Mouse (Mus musculus): ENCODE measurements around the gene Ntrk2.

The Ntrk2 gene

DNA sequence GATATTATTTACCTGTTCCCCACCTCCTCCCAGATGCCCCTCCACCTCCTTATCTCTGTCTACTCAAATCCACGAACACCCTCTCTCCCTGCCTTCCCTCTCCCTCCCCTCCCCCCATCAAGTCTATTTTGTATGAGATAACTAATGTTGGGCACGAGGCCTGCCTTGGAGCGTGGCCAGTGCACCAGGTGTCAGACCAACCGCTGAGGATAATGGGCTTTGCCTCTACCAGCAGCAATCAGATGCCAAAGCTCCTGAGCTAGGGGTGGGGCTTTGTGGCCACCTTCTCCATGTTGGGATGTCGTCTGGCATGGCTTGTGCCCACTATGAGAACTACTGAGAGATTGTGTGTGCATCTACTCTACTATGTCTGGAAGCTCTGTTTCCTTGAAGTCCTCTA, 161.8 kb downstream of the Ntrk2 start:
- no peak for DNase-seq (ENCODE audit: low spot score)

DNA sequence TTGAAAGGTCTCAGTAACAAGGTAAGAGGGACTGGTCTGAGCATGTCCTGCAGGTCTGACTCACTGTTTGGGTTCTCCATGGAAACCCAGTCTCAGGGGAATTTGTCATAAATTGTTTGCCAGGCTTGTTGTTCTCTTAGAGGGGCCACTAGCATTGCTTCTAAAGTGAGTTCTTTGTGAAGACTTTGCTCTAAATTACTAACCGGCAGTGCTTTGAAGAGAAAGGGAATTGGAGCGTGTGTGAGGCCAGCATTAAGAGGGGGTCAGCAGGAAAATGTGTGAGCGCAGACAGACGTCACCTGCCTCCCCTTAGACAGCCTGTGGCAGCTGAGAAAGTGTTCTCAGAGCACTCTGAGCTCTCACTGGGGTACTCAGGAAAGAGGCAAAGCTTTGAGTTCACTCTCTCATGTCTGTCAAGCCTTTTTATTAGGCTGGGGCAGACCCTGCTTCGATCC, 165.1 kb downstream of the Ntrk2 start:
- no peak for DNase-seq (ENCODE audit: low spot score)

DNA sequence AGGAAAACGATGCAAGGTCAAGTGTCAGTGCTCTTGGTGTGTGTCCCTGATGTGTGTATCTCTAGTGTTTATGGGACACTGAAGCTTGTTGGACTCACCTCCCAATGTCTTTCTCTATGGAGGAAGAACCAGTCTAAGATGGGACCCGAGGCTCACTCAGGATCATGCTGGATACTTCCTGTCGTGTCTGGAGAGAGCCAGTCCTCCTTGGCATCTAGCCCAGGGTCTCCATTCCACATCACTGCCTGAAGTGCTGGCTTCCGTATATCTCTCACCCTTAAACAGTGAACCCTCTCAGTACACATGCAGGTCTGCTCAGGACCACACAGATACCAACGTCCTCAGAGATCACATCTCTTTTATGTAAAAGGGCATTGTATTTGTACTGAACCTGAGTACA, 166.1 kb downstream of the Ntrk2 start:
- no peak for DNase-seq (ENCODE audit: low spot score)

DNA sequence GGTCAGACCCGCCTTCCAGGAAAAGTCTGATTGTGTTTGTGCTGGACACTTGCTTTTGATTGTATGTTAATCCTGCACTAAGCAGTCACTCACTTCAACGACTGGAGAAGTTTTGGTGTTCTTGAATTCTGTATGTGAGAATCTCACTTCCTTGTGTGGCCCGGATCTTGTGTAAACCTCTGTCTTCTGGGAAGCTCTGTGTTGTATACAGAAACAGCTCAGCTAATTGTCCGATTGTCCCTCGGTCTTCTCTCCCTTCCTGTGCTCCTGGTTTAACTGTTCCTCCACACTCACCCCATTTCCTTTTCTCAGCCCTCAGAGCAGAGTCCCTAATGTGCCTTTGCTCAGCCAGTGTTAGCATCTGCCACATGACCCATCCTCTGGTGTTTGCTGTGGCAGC, 190.1 kb downstream of the Ntrk2 start:
- DNase-seq (ENCODE audit: low spot score): no peak

DNA sequence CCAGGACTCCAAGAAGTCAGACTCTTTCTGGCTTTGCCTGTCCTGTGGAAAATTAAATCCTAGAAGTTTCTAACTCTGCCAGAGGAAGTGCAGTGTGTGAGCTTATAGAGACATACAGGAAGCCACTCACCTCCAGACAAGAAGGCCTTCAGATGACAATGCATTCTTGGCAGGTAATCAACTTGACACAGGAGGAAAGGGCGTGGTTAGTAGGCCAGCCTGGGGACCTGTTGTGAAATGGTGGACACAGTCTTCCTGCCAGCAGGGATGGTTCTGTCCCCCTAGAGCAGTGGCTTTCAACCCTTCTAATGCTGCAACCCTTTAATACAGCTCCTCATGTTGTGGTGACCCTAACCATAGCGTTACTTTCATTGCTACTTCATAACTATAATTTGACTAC, 191.4 kb downstream of the Ntrk2 start:
- DNase-seq (ENCODE audit: low spot score): no peak

- DNase-seq (ENCODE audit: low spot score): no peak
Measured at GRCm38 (mm10) chr13:58999373-59000053, 193.1 kb downstream of the Ntrk2 start.

- no peak for DNase-seq (ENCODE audit: low spot score)
Measured at GRCm38 (mm10) chr13:59002943-59003806, 196.8 kb downstream of the Ntrk2 start.

DNA sequence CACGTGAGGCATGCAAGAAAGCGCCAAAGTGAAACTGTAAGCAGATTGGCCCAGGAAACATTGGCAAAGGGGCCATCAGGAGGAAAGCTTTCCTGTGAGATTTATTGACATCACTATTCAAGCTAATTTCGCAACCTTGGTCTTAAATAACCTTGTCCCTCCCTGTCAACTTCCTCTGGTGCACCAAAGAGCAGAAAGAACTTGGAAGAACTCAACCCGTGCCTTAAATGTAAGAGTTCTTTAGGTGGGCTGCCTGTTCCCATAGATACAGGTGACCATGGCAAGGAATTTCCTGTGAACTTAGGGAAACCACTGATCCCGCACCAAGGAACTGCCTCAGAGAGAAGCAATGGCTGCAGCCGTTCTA, 197.4 kb downstream of the Ntrk2 start:
- DNase-seq (ENCODE audit: low spot score): no peak

GRCm38 (mm10) chr13:59004579-59004978, 198.2 kb downstream of the Ntrk2 start:
- no peak for DNase-seq (ENCODE audit: low spot score)

GRCm38 (mm10) chr13:59009855-59010254, 203.5 kb downstream of the Ntrk2 start:
- no peak for DNase-seq (ENCODE audit: low spot score)

GRCm38 (mm10) chr13:59010893-59011529, 204.6 kb downstream of the Ntrk2 start:
- DNase-seq (ENCODE audit: low spot score): no peak

DNA sequence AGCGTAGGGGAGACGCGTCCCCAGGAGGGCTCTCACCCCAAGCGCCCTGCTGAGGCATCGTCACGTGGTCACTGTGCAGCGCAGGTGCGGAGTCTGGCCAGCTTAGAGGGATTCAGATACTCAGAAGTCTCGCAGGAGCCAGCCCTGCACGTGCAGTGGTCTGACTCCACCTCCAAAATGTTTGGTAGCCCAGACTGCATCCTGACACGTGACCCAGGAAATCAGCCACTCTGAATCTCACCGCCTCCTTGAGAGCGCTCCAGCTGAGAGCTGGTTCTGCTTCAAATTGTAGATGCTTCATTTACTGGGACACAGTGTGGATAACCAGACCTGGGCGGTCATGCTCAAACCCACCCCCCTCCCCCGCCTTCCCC, 205.1 kb downstream of the Ntrk2 start:
- DNase-seq (ENCODE audit: low spot score): peak; percentile 69

DNA sequence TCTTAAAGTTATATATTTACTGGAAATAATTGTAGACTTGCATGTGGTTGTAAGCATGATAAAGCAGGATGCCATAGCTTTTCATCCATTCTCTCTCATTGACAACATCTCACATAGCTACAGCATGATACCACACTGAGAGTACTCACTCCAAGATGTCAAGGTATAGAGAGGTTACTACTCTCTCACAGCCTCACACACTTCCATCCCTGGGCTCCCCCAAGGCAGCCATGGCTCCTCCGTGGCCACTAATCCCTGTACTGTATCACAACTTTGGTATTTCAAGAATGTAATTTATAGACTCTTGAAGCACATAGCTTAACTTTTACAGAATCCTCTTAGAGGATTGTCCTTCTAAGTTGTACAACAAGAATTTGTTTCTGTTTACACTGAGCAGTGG, 209.0 kb downstream of the Ntrk2 start:
- DNase-seq (ENCODE audit: low spot score): no peak

DNA sequence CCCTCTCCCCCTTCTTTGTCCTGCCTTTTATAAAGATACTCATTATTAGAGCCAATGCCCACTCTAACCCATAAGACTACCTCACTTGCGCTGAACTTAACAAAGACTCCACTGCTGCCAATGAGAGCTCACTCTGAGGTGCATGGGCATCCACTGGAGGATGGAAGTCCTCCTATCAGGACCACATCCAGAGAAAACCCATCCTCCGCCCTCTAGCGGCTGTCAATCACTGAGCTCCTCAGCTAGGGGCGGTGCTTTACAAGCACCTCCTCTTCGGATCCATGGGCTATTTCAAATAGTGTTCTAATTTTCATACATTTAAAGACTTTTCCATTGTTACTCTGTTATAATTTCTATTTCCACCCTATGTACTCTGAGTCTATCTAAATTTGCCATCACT, 210.8 kb downstream of the Ntrk2 start:
- DNase-seq (ENCODE audit: low spot score): no peak

DNA sequence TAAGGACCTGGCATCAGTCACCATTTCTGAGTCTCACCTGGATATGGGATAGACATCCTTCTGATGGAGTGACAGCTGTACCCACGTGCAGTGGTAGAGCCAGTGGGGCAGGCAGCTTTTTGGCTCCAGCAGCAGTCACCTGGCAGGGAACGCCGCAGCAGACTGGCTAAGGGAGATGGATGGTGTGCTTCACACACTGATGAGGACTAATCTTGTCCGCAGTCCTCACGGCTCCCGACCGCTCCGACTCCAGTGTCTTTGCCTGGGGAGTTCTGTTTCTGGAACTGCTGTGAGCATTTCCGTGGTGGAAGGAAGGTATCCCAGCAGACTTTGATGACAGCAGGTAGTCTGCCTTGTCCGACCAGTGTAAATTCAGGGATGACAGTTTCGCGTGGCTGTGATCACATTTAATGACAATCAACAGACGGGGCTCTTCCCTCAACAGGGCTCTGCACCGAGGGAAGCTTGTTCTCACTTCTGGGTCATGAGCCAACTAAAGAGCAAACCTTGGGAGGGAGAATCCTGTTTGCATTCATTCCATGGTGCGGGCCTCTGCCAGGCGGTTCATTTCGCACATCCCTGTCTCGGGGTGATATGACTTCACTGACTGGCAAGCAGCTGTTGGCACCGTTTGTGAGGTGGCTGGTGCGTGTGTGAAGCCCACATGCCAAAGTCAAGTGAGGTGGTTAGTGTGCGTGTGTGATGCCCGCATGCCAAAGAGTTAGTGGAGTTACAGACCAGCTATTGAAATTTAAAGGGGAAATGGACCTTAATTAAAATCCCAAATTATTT, 216.1 kb downstream of the Ntrk2 start:
- no peak for DNase-seq (ENCODE audit: low spot score)

GRCm38 (mm10) chr13:59025653-59026052, 219.3 kb downstream of the Ntrk2 start:
- DNase-seq (ENCODE audit: low spot score): no peak

GRCm38 (mm10) chr13:59027436-59027835, 221.1 kb downstream of the Ntrk2 start:
- no peak for DNase-seq (ENCODE audit: low spot score)

GRCm38 (mm10) chr13:59028546-59028945, 222.2 kb downstream of the Ntrk2 start:
- no peak for DNase-seq (ENCODE audit: low spot score)

GRCm38 (mm10) chr13:59030574-59030973, 224.2 kb downstream of the Ntrk2 start:
- DNase-seq (ENCODE audit: low spot score): no peak

DNA sequence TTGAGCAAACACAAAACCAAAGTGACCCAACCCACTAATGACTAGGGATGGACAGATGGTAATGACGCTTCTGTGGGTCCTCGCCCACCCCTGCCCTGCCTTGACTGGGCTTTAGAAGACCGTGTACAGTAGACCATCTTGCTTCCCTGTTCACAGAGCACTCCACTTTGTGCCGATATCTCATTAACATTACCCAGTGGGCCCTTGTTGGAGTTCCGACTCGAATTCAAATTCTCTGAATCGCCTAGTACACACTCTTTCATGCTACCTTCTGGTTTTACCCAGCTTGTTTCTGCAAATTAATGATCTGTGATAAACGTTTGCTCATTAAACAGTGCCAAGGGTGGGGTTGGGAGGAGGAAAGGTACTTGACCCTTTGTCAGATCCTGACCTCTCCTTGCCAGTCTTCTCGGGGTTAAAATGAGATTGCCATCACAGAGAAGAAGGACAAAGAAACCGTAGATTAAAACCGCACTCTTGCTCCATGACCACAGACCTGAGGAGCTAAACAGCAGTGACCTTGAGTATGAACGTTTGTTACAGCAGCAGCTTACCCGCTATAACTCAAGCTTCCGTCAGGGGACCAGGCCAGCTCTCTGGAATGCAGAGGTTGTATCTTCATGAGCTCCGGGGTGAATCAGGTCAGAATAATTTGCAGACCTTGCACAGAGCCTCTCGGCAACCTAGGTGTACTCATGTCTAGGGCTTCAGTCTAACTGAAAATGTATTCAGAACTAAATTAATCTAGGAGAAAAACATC, 234.0 kb downstream of the Ntrk2 start:
- no peak for DNase-seq (ENCODE audit: low spot score)

DNA sequence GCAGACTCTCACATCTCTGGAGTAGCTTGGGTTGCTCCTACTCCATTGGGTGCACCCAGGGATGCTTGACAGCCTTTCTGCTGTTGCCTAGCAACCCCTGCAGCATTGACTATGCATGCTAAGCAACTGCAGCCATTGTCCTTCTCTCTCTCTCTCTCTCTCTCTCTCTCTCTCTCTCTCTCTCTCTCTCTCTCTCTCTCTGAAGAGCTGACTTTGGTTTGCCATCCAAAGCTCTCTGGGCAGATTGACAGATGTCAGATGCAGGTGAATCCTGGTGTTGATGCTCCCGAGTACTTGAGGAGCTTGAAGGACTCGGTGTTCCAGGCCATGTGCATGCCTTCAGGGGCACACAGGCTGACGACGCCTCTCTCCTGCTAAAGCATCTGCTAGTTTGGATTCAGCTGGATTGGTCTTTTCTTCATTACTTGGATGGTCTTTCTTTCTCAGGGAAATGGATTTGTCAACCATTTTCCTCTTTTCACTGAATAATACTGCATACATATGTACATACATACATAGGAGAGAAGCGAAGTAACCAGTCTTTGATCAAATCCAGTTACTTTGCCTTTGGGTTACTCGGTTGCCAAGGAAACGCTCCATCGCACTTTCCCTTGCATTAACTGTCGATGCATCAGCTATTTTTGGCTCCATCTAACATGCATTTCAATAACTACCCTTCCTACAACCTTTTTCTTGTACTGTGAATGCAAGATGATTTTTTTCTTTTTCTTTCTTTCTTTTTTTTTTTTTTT, 234.8 kb downstream of the Ntrk2 start:
- no peak for DNase-seq (ENCODE audit: low spot score)

Data from testis, postnatal 14 days (tissue).